Comparison of ENCODE assay signal across 11 mouse cellular contexts in the genomic region with DNA sequence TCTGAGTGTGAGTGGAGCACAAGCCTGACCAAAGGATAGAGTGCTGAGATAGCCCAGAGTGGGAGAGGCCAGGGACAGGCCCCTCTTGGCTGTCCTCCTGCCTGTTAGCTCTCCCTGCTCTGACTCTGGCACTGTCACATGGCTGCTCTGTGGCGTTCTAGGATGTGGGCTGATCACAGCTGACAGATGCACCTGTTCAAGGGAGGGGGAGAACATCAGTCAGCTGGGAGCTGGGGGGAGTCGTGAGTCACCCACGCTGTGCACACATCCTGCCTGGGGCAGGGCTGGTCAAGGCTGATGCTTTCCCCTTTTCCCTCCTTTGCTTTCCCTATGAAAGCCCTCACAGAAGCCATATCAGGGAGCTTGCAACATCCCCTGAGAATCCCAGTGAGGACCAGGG. TPM values are rescaled to one million over a fixed set of nuclear protein-coding genes. Genes with fewer than 3 reads are reported as not detected.
DNase-seq lines count a peak whose midpoint lies in the region; ATAC-seq and TF ChIP-seq lines count a peak whose summit lies in the region.
"Had no signal": no experiment of that assay in that cellular context is flagged by ENCODE, and none has a peak within 500 bp of the region (broad histone marks: within the 10 kb centered on the region; RNA-seq: fewer than 3 reads in every experiment).

No protein-coding gene starts in this region.

- intact Hi-C loops in heart, adult 2 months (cut with DNase I) = no loop called here

- no peak for TF ChIP-seq CTCF in heart, adult 2 months (IDR thresholded peaks at IDR 0.05)

- H3K36me3 ChIP-seq in heart, adult 2 months (ENCODE audit: control insufficient read depth, insufficient read depth, low read length) = no peaks in the 10 kb centered on the region

- H3K27ac ChIP-seq in heart, adult 2 months = no peak overlapping the region

- no peak overlapping the region for H3K9ac ChIP-seq in heart, adult 2 months (ENCODE audit: low read depth, low read length)
- H3K9ac ChIP-seq: lung, embryonic 14.5 days had no signal

- peak; percentile 8 for DNase-seq in adrenal gland, adult 8-10 months
- no peak for DNase-seq in adrenal gland, postnatal 25 days
- peak; percentile 36 to 67 for DNase-seq in layer of hippocampus, adult 8-10 months (ENCODE audit: low spot score in 2 of 2)
- no peak for DNase-seq in layer of hippocampus, postnatal 25 days (ENCODE audit: extremely low spot score in 1 of 2, low spot score in 1 of 2)
- DNase-seq in telencephalon, adult 2 months (ENCODE audit: low read depth, low spot score) = peak; percentile 74
- no peak for DNase-seq in heart, adult 2 months
- no peak for DNase-seq in cerebellum, adult 9-10 months
- DNase-seq: kidney, postnatal 36 days; lung, embryonic 14.5 days had no signal

- TF ChIP-seq POLR2A in heart, adult 2 months (IDR thresholded peaks at IDR 0.05; ENCODE audit: insufficient read depth, low read depth, low read length) = no peak

- no peaks in the 10 kb centered on the region for H3K79me2 ChIP-seq in heart, adult 2 months (replicated peaks; ENCODE audit: control insufficient read depth, insufficient read depth, low read length)

- 23% methylated on average over 3 of the region's 3 CpGs for WGBS in heart, adult 2 months

- H3K27me3 ChIP-seq in heart, adult 2 months (ENCODE audit: control insufficient read depth, insufficient read depth, low read length) = no peaks in the 10 kb centered on the region

- no peak for TF ChIP-seq EP300 in heart, adult 2 months (IDR thresholded peaks at IDR 0.05; ENCODE audit: insufficient read depth, low read depth, low read length)

- no peak overlapping the region for H3K4me3 ChIP-seq in heart, adult 2 months

- peak; percentile 31 for ATAC-seq in granulocyte monocyte progenitor cell, adult 5-6 weeks (replicated peaks; ENCODE audit: poor library complexity, severe bottlenecking)

- peaks cover 3% of the 10 kb centered on the region; the same call in 1 of the 2 replicates for H3K4me1 ChIP-seq in heart, adult 2 months (ENCODE audit: control insufficient read depth, insufficient read depth, low read length)

RNA-seq across cellular contexts. Expression of gene Kcnip3, which starts 3.6 kb away (rescaled TPM):
- 10 to 100 TPM in 2 of 4 experiments, 1 to 10 TPM in 2; 7.8 to 10.2 (median 9.1) TPM for total RNA-seq in adrenal gland, adult 8-10 months (2022)
- 4.8 and 6.0 TPM in 2 replicates for total RNA-seq in adrenal gland, postnatal 25 days (2021)
- 10 to 100 TPM; 74.3 to 80.1 (median 78.6) TPM for total RNA-seq in layer of hippocampus, adult 8-10 months (2022)
- total RNA-seq in layer of hippocampus, postnatal 25 days (2021) = 10 to 100 TPM; 63.9 to 73.7 TPM
- total RNA-seq in granulocyte monocyte progenitor cell, adult 5-6 weeks (2014; fragmentation: Nextera tagmentation) = 37.4 and 50.0 TPM in 2 replicates
- total RNA-seq in granulocyte monocyte progenitor cell, adult 5-6 weeks (2017) = 19.5 and 23.4 TPM in 2 replicates
- 1 to 10 TPM; 1.1 to 1.3 TPM for total RNA-seq in heart, adult 2 months (2021)
- 1.2 and 1.3 TPM in 2 replicates for polyA plus RNA-seq in heart, adult 2 months (2012; rRNA removed)

RNA-seq across cellular contexts. Expression of gene Prom2, which starts 23.0 kb away (rescaled TPM):
- total RNA-seq in adrenal gland, adult 8-10 months (2022) = 1 to 10 TPM in 2 of 4 experiments, under 1 TPM in 2; 0.80 to 1.8 (median 1.3) TPM
- total RNA-seq in adrenal gland, postnatal 25 days (2021) = 0.18 TPM in 1 of 2 replicates, not detected in the other
- under 1 TPM in 3 of 4 experiments, not detected in 1; 0.09 to 0.39 (median 0.18) TPM for total RNA-seq in layer of hippocampus, adult 8-10 months (2022)
- total RNA-seq in layer of hippocampus, postnatal 25 days (2021) = under 1 TPM in 1 of 2 experiments, not detected in 1; 0.05 TPM
- total RNA-seq in granulocyte monocyte progenitor cell, adult 5-6 weeks (2014; fragmentation: Nextera tagmentation) = not detected in 2 replicates
- total RNA-seq in granulocyte monocyte progenitor cell, adult 5-6 weeks (2017) = not detected in 2 replicates
- total RNA-seq in heart, adult 2 months (2021) = not detected
- polyA plus RNA-seq in heart, adult 2 months (2012; rRNA removed) = 0.06 and 0.14 TPM in 2 replicates
- total RNA-seq: heart, postnatal 25 days had no signal

Comparison
In these comparisons a context has a peak if more than half of its experiments do, and no peak if none do; other contexts are left out.
1. DNase-seq: peak in adrenal gland, adult 8-10 months (single experiment), layer of hippocampus, adult 8-10 months (2 of 2) and telencephalon, adult 2 months (single experiment); none in adrenal gland, postnatal 25 days (single experiment), layer of hippocampus, postnatal 25 days (0 of 2), heart, adult 2 months (0 of 2) and cerebellum, adult 9-10 months (single experiment).